Mouse (Mus musculus) neural tube, embryonic 14.5 days (tissue): ENCODE measurements around the gene H2-Q7. TPM values are rescaled to one million over a fixed set of nuclear protein-coding genes. Genes with fewer than 3 reads are reported as not detected.
A peak's percentile ranks its signal among the peaks of the same experiment; 100 is the strongest.
"Not testable (repeated sequence)": the region's sequence is repeated elsewhere in the genome, so short reads cannot be mapped to it uniquely, and the experiment has no call there.

Source experiments
- ATAC-seq: fragments of 200-750 bp; cut with Nextera tagmentation; 2 replicates; pipeline ENCODE4 v1.8.0; 2017; ENCODE audit warnings: low read depth, mild to moderate bottlenecking, moderate TSS enrichment, moderate library complexity
- H3K27ac ChIP-seq: fragments of 300-500 bp; sonication (generic); 2 replicates; pipeline ENCODE4 v1.5.1; 2014; ENCODE audit warnings: low read depth, mild to moderate bottlenecking, control low read depth, low read length, moderate library complexity, mixed read lengths
- H3K27me3 ChIP-seq: fragments of 300-500 bp; sonication (generic); 2 replicates; pipeline ENCODE4 v1.6.1; 2014; ENCODE audit warnings: low read length; ENCODE audit not compliant: control insufficient read depth, insufficient read depth
- H3K36me3 ChIP-seq: fragments of 300-500 bp; sonication (generic); 2 replicates; pipeline ENCODE4 v1.6.1; 2014; ENCODE audit warnings: low read length, mixed read lengths; ENCODE audit not compliant: control insufficient read depth, insufficient read depth
- H3K4me1 ChIP-seq: fragments of 300-500 bp; sonication (generic); 2 replicates; pipeline ENCODE4 v1.6.1; 2014; ENCODE audit warnings: low read length; ENCODE audit not compliant: control insufficient read depth, insufficient read depth
- H3K4me2 ChIP-seq: fragments of 300-500 bp; sonication (generic); 2 replicates; pipeline ENCODE4 v1.6.1; 2014; ENCODE audit warnings: mild to moderate bottlenecking, low read depth, low read length, control low read depth
- H3K4me3 ChIP-seq: fragments of 300-500 bp; sonication (generic); 2 replicates; pipeline ENCODE4 v1.5.1; 2014; ENCODE audit warnings: low read depth, low read length, control low read depth, mixed read lengths
- H3K9ac ChIP-seq: fragments of 300-500 bp; sonication (generic); replicated peaks from 2 replicates; pipeline ENCODE4 v1.6.1; 2014; ENCODE audit warnings: low read depth, mild to moderate bottlenecking, control low read depth, low read length, mixed read lengths
- H3K9me3 ChIP-seq: fragments of 300-500 bp; sonication (generic); 2 replicates; pipeline ENCODE4 v1.6.1; 2016; ENCODE audit warnings: low read length; ENCODE audit not compliant: control insufficient read depth
- WGBS: fragments of 180-500 bp; shearing (Covaris S2); extraction: QIAGEN DNeasy Blood & Tissue Kit; methylation state at CpG from one replicate; pipeline ENCODE4 v1.1.7; 2014; 5-methylcytosine and 5-hydroxymethylcytosine counted together
- polyA plus RNA-seq: library from polyadenylated mRNA; unstranded; fragments of >200 nt; fragmentation: Nextera tagmentation; extraction: Ambion mirVana; gene quantifications from 2 replicates; pipeline ENCODE4 v1.2.1, GENCODE M21; 2014

H2-Q7 gene
- polyA plus RNA-seq, 1 experiment from 2014 or later = 5.5 TPM

DNA sequence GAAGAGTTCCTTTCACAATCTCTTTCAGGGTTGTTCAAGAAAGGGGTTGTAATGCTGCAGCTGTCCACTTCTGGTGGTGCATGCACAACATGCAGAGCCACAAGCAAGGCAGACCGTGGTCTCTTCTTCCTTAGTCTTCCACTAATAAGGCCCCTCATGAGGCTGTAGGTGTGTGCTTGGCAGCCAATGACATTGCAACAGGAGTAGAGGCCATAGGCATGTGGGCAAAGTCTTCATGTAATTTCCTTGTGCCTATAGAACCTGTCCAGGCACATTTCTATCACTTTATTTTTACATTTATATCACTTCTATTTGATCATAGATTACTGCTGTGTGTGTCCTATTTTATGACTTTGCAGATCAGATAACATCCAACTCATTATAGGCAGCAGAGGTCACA is 19.3 kb downstream of the H2-Q7 start:
- not testable (repeated sequence) for H3K4me1 ChIP-seq, H3K36me3 ChIP-seq, H3K9me3 ChIP-seq, H3K4me3 ChIP-seq, H3K9ac ChIP-seq, ATAC-seq, H3K27ac ChIP-seq, H3K27me3 ChIP-seq, H3K4me2 ChIP-seq
- WGBS = no CpG with 5 or more reads among the region's 1 CpGs

GRCm38 (mm10) chr17:35460513-35461341 is 21.8 kb downstream of the H2-Q7 start:
- not testable (repeated sequence) for H3K9ac ChIP-seq, H3K4me1 ChIP-seq, H3K4me2 ChIP-seq, H3K36me3 ChIP-seq, H3K9me3 ChIP-seq, H3K4me3 ChIP-seq, H3K27me3 ChIP-seq, H3K27ac ChIP-seq
- WGBS = 59% methylated on average over 3 of the region's 9 CpGs
- ATAC-seq = peak; percentile 54; the same call in 1 of the 2 replicates

DNA sequence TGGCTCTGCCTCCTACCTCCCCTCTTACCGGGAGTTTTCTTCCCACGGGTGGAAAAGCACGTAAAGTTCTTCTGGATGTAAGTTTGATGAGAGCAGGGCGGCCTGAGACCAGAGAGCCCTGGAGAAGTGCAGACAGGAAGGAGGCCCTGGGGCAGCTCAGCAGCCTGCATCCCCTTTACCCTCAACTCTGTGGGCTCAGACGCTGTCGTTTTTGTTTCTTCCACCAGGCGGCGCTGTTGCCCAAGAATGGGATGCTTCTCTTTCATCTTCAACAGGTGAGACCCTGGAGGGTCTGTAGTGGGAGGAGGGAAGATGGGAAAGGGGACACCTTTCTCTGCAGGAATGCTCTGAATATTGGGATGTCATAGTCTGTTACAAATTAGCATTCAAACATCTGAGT is 26.7 kb downstream of the H2-Q7 start:
- H3K27ac ChIP-seq, H3K4me3 ChIP-seq, H3K9me3 ChIP-seq, H3K36me3 ChIP-seq, H3K4me2 ChIP-seq, H3K9ac ChIP-seq, H3K4me1 ChIP-seq, H3K27me3 ChIP-seq, ATAC-seq: not testable (repeated sequence)
- WGBS = 11% methylated on average over 8 of the region's 8 CpGs

DNA sequence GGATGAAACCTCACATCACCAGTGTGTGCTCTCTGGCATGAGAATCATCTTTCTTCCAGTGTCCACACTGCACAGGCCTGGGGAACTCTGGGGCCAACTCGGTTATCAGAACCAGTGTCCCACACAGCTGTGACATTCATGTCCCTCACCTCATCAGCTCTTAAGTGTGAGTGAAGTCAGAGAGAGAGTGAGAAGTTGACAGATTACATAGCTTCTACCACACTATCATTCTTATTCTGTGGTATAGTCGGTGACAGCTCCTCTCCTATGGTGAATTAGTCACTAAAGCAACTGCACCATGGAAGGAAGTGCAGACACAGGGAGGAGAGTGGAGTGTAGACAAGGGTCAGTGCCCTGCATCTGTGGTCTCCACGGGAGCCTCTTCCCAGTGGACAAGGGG is 30.0 kb downstream of the H2-Q7 start:
- WGBS = 61% methylated on average over 3 of the region's 3 CpGs
- H3K9me3 ChIP-seq, H3K4me1 ChIP-seq, H3K9ac ChIP-seq, H3K36me3 ChIP-seq, ATAC-seq, H3K4me2 ChIP-seq, H3K4me3 ChIP-seq, H3K27ac ChIP-seq, H3K27me3 ChIP-seq: not testable (repeated sequence)

DNA sequence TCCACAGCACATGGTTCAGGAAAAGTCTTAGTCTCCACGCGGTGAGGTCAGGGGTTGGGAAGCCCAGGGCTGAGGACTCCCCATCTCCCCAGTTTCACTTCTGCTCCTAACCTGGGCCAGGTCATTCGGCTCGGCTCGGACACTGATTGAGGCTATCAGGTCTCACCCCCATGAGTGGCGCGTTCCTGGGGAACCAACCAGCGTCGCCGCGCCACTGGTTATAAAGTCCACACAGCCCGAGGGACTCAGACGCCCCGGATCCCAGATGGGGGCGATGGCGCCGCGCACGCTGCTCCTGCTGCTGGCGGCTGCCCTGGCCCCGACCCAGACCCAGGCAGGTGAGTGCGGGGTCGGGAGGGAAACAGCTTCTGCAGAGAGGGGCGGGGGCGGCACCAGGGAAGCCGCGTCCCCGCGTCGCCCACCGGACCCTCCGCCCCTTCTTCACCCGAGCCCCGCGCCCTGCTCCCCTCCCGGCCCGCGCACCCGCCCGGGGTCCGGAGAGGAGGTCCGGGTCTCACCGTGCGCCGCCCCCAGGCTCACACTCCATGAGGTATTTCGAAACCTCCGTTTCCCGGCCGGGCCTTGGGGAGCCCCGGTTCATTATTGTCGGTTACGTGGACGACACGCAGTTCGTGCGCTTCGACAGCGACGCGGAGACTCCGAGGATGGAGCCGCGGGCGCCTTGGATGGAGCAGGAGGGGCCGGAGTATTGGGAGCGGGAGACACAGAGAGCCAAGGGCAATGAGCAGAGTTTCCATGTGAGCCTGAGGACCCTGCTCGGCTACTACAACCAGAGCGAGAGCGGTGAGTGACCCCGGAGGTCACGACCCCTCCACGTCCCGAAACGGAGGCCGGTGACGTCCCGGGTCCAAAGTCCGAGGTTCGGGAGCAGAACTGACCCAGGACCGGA is 31.1 kb downstream of the H2-Q7 start, which contains the start of gene H2-Q10:
TSS of gene H2-Q10 (plus strand) at position 248 of the 910 bp plus-strand sequence.
- H3K27me3 ChIP-seq = peaks cover 7% of the 10 kb centered on the region; the same call in 1 of the 2 replicates
- H3K9me3 ChIP-seq = no peaks in the 10 kb centered on the region
- peak within 1 kb of the TSS; percentile 58 for H3K4me2 ChIP-seq
- under 1% methylated on average over 79 of the region's 80 CpGs for WGBS
- H3K4me1 ChIP-seq = 0 out of 2 replicates have a peak, but pooled peaks cover 3% of the 10 kb centered on the region
- H3K9ac ChIP-seq = no peak within 1 kb of the TSS
- H3K27ac ChIP-seq = no peak within 1 kb of the TSS
- no peak for ATAC-seq
- H3K4me3 ChIP-seq = peak within 1 kb of the TSS; percentile 31
- no peaks in the 10 kb centered on the region for H3K36me3 ChIP-seq

DNA sequence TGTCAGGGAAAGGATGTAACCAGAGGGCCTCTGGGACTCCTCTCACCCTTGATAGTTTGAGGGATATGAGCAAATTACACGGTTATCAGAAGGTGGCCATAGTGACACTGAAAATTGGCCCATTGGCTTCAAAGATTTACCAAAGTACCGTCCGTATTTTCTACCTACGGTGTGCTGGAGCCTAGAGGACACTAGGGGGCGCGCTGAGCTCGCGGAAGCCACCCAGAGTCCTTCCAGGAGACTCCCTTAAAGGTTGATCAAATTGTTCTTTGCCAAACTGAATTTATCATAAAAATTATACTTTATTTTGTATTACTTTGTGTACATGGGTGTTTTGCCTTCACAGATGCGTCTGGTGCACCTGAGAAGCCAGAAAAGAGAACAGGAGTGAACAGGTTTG is 45.1 kb downstream of the H2-Q7 start:
- Histone ChIP-seq H3K27me3 (no peaks in the 10 kb centered on the region), H3K4me2 (no peak overlapping the region), H3K4me3 (no peak overlapping the region), H3K9ac (no peak overlapping the region), H3K4me1 (no peaks in the 10 kb centered on the region), H3K9me3 (no peaks in the 10 kb centered on the region), H3K27ac (no peak overlapping the region), H3K36me3 (no peaks in the 10 kb centered on the region)
- ATAC-seq = no peak
- under 1% methylated on average over 9 of the region's 9 CpGs for WGBS

- WGBS = 21% methylated on average over 4 of the region's 4 CpGs
- H3K4me2 ChIP-seq = no peak overlapping the region
- no peak overlapping the region for H3K9ac ChIP-seq
- H3K4me3 ChIP-seq = no peak overlapping the region
- H3K4me1 ChIP-seq = no peaks in the 10 kb centered on the region
- H3K27ac ChIP-seq = no peak overlapping the region
- no peak for ATAC-seq
- H3K36me3 ChIP-seq = no peaks in the 10 kb centered on the region
- H3K9me3 ChIP-seq = no peaks in the 10 kb centered on the region
- H3K27me3 ChIP-seq = no peaks in the 10 kb centered on the region
Measured at GRCm38 (mm10) chr17:35485702-35486101, 46.7 kb downstream of the H2-Q7 start.

DNA sequence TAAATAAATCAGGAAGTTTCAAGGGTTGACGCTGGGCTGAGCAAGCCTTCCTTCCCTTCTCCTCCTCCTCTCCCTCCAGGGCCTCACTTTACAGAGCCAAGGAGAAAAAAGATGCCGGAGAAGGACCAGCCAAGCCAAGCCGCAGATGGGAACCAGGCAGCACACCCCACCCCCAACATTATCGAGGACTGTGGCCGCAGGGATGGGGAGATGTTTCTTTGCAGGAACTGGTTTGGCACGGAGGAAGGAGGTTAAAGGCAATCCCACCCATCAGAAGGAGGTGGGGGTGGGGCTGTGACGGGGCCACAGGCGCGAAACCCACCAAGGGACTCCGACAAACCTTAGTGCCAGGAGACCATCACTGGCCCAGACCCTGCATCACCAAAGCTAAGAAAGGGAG is 47.8 kb downstream of the H2-Q7 start:
- Histone ChIP-seq H3K27me3 (no peaks in the 10 kb centered on the region), H3K4me3 (no peak overlapping the region), H3K36me3 (no peaks in the 10 kb centered on the region), H3K9ac (no peak overlapping the region), H3K27ac (no peak overlapping the region), H3K9me3 (no peaks in the 10 kb centered on the region), H3K4me2 (no peak overlapping the region), H3K4me1 (no peaks in the 10 kb centered on the region)
- ATAC-seq = no peak
- WGBS = 67% methylated on average over 10 of the region's 10 CpGs

DNA sequence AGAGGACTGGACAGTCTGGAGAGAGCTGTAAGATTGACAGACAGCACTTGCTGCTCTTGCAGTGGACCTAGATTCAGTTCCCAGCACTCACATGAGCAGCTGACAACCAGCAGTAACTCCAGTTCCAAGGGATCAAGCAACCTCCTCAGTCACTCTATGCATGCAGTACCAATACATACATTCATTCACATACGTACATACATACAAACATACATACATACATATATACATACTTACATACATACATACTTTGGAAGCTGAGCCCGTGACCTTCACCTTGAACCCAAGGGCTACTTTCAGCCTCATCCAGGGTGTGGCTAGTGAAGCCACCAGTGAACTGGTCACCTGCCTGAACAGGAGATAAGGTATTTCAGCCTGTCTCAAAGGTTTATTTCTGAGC is 49.1 kb downstream of the H2-Q7 start:
- no peaks in the 10 kb centered on the region for H3K27me3 ChIP-seq
- WGBS = 98% methylated on average over 2 of the region's 2 CpGs
- H3K9me3 ChIP-seq = no peaks in the 10 kb centered on the region
- H3K4me1 ChIP-seq = no peaks in the 10 kb centered on the region
- H3K9ac ChIP-seq = no peak overlapping the region
- H3K36me3 ChIP-seq = no peaks in the 10 kb centered on the region
- no peak overlapping the region for H3K4me3 ChIP-seq
- no peak for ATAC-seq
- no peak overlapping the region for H3K27ac ChIP-seq
- H3K4me2 ChIP-seq = no peak overlapping the region
